Mouse (Mus musculus) testis, adult 2 months (tissue): ENCODE results near the gene Hsdl2. TPM values are rescaled to one million over a fixed set of nuclear protein-coding genes. Genes with fewer than 3 reads are reported as not detected.
"Not testable (repeated sequence)": the region's sequence is repeated elsewhere in the genome, so short reads cannot be mapped to it uniquely, and the experiment has no call there.

Source experiments
- H3K27ac ChIP-seq: fragments of 200-500 bp; 2 replicates; pipeline ENCODE4 v1.5.1; 2012; ENCODE audit warnings: low read depth, low read length; ENCODE audit not compliant: control insufficient read depth, insufficient read depth
- H3K27me3 ChIP-seq: fragments of 200-500 bp; 2 replicates; pipeline ENCODE4 v1.6.1; 2012; ENCODE audit warnings: mild to moderate bottlenecking, low read length, moderate library complexity; ENCODE audit not compliant: control insufficient read depth, insufficient read depth
- H3K36me3 ChIP-seq: fragments of 200-500 bp; 2 replicates; pipeline ENCODE4 v1.6.1; 2012; ENCODE audit warnings: mild to moderate bottlenecking, low read length; ENCODE audit not compliant: control insufficient read depth, insufficient read depth
- H3K4me1 ChIP-seq: fragments of 200-500 bp; 2 replicates; pipeline ENCODE4 v1.6.1; 2012; ENCODE audit warnings: low read length; ENCODE audit not compliant: control insufficient read depth, insufficient read depth
- H3K4me3 ChIP-seq: fragments of 200-500 bp; 2 replicates; pipeline ENCODE4 v1.5.1; 2012; ENCODE audit warnings: low read depth, mild to moderate bottlenecking, low read length, moderate library complexity, mixed read lengths; ENCODE audit not compliant: control insufficient read depth
- CTCF ChIP-seq: fragments of 200-500 bp; IDR thresholded peaks from 2 replicates; pipeline ENCODE4 v1.5.1; 2012; ENCODE audit warnings: low read depth, mild to moderate bottlenecking, inconsistent platforms, low read length, moderate library complexity; ENCODE audit not compliant: control insufficient read depth, insufficient read depth, insufficient replicate concordance
- POLR2A ChIP-seq: fragments of 200-500 bp; IDR thresholded peaks from 2 replicates; pipeline ENCODE4 v1.6.1; 2012; ENCODE audit warnings: low read depth, mild to moderate bottlenecking, inconsistent platforms, low read length, moderate library complexity; ENCODE audit not compliant: control insufficient read depth
- polyA plus RNA-seq: library from polyadenylated mRNA; depleted of rRNA; stranded (reverse); fragments of >200 nt; gene quantifications from 2 replicates; pipeline ENCODE4 v1.2.3, GENCODE M21; 2012

The Hsdl2 gene
- polyA plus RNA-seq, 1 experiment = 71.7 TPM

GRCm38 (mm10) chr4:59552835-59553234 is 28.5 kb upstream of the Hsdl2 start:
- no peak for TF ChIP-seq POLR2A
- TF ChIP-seq CTCF = no peak
- no peak overlapping the region for H3K27ac ChIP-seq

GRCm38 (mm10) chr4:59553576-59553975 is 27.8 kb upstream of the Hsdl2 start:
- Histone ChIP-seq H3K27me3 (no peaks in the 10 kb centered on the region), H3K36me3 (no peaks in the 10 kb centered on the region), H3K27ac (no peak overlapping the region), H3K4me1 (no peaks in the 10 kb centered on the region), H3K4me3 (no peak overlapping the region)
- TF ChIP-seq POLR2A (no peak), CTCF (no peak)

More at GRCm38 (mm10) chr4:59552835-59553234, 28.5 kb upstream of the Hsdl2 start:
- H3K4me1 ChIP-seq = no peaks in the 10 kb centered on the region
- no peaks in the 10 kb centered on the region for H3K36me3 ChIP-seq
- H3K4me3 ChIP-seq = no peak overlapping the region
- no peaks in the 10 kb centered on the region for H3K27me3 ChIP-seq

- H3K36me3 ChIP-seq = no peaks in the 10 kb centered on the region
- no peak overlapping the region for H3K27ac ChIP-seq
- TF ChIP-seq CTCF (no peak), POLR2A (no peak)
- no peaks in the 10 kb centered on the region for H3K4me1 ChIP-seq
- no peaks in the 10 kb centered on the region for H3K27me3 ChIP-seq
- H3K4me3 ChIP-seq = no peak overlapping the region
These were observed 26.2 kb upstream of the Hsdl2 start for GRCm38 (mm10) chr4:59555177-59555576.

GRCm38 (mm10) chr4:59557343-59557742 is 24.0 kb upstream of the Hsdl2 start:
- not testable (repeated sequence) for H3K27ac ChIP-seq, H3K4me1 ChIP-seq, H3K36me3 ChIP-seq, H3K27me3 ChIP-seq, H3K4me3 ChIP-seq

GRCm38 (mm10) chr4:59558096-59558720 is 23.2 kb upstream of the Hsdl2 start:
- Histone ChIP-seq H3K27ac (no peak overlapping the region), H3K4me3 (no peak overlapping the region)

GRCm38 (mm10) chr4:59560141-59560540 is 21.2 kb upstream of the Hsdl2 start:
- Histone ChIP-seq H3K27ac (no peak overlapping the region), H3K36me3 (no peaks in the 10 kb centered on the region), H3K4me3 (no peak overlapping the region), H3K27me3 (no peaks in the 10 kb centered on the region), H3K4me1 (no peaks in the 10 kb centered on the region)
- TF ChIP-seq CTCF (no peak), POLR2A (no peak)

More at GRCm38 (mm10) chr4:59558096-59558720, 23.2 kb upstream of the Hsdl2 start:
- H3K36me3 ChIP-seq = no peaks in the 10 kb centered on the region
- no peaks in the 10 kb centered on the region for H3K4me1 ChIP-seq
- H3K27me3 ChIP-seq = no peaks in the 10 kb centered on the region
- no peak for TF ChIP-seq POLR2A
- no peak for TF ChIP-seq CTCF

- TF ChIP-seq POLR2A (no peak), CTCF (no peak)
These were observed 17.2 kb upstream of the Hsdl2 start for GRCm38 (mm10) chr4:59564128-59564527.

GRCm38 (mm10) chr4:59565571-59566188 is 15.7 kb upstream of the Hsdl2 start:
- H3K27me3 ChIP-seq = no peaks in the 10 kb centered on the region
- H3K36me3 ChIP-seq = no peaks in the 10 kb centered on the region
- no peaks in the 10 kb centered on the region for H3K4me1 ChIP-seq
- no peak overlapping the region for H3K4me3 ChIP-seq
- no peak overlapping the region for H3K27ac ChIP-seq
- TF ChIP-seq POLR2A (no peak), CTCF (no peak)

More at GRCm38 (mm10) chr4:59564128-59564527, 17.2 kb upstream of the Hsdl2 start:
- H3K36me3 ChIP-seq = no peaks in the 10 kb centered on the region
- H3K27ac ChIP-seq = no peak overlapping the region
- H3K4me1 ChIP-seq = no peaks in the 10 kb centered on the region
- H3K27me3 ChIP-seq = no peaks in the 10 kb centered on the region
- no peak overlapping the region for H3K4me3 ChIP-seq
